Mouse (Mus musculus): ENCODE measurements around the gene Dclre1c.

The Dclre1c gene

DNA sequence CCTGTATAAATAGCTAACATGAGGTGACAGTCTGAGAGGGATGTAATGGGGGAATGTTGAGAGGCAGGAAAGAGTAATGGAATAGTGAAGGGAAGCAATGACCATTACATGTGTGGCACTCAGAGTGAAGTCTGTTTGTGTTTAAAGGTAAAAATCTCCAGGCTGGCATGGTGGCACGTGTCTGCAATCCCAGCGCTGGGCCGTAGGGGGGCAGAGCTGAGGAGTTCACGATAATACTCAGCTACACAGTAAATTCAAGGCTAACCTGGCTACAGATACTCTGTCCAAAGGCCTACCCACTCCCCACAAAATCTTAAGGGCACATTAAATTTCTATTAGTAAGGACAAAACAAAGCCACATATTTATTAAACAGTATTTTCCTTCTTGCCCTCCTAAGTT is 32.7 kb downstream of the Dclre1c start:
- in situ Hi-C loops (cut with MboI; ENCODE audit: low pct_unique_long_range_greater_than_20kb in 1 of 2, low sequenced_read_pairs in 2 of 2, unreplicated experiment in 1 of 2): no loop called here

DNA sequence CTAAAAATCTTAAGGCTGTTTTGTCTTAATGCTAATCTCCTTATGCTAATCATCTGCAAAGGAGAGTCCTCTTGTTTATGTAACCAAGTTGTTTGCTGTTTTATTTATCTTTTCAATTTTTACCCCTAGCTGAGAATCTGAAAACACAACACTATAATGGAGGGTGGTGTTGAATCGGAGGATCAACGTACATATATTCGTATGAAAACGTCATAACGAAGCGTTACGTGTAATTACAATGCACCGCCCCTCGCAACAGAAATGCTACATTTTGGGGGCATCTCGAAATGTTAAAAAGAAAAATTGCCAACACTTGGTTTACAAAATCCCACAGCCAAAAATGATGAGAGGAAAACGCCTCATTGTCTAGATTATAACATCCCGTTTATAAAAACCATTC is 50.0 kb downstream of the Dclre1c start:
- in situ Hi-C loops (cut with MboI; ENCODE audit: low pct_unique_long_range_greater_than_20kb in 1 of 2, low sequenced_read_pairs in 2 of 2, unreplicated experiment in 1 of 2): no loop called here

DNA sequence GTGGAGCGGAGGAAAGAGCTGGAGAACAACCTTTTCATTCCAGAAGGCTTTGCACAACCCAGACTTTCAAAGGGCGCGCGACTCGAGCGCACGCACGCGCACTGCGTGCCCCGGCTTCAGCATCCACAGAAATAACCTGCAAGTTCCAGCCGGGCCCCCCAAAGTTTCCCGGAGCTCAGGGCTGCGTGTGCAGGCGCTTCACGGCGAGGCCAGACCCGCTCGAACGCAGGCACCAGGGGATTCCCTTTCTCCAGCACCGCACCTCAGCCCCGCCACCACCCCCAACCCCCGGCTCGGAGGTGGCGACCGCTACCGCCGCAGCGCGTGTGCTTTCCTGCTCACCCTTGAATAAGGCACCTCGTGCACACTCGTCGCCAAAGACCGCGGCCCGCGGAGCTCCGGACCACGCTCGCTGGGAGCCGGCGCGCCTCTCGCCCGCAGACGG is 50.5 kb downstream of the Dclre1c start:
- in situ Hi-C loops (cut with MboI; ENCODE audit: low pct_unique_long_range_greater_than_20kb in 1 of 2, low sequenced_read_pairs in 2 of 2, unreplicated experiment in 1 of 2): no loop called here

DNA sequence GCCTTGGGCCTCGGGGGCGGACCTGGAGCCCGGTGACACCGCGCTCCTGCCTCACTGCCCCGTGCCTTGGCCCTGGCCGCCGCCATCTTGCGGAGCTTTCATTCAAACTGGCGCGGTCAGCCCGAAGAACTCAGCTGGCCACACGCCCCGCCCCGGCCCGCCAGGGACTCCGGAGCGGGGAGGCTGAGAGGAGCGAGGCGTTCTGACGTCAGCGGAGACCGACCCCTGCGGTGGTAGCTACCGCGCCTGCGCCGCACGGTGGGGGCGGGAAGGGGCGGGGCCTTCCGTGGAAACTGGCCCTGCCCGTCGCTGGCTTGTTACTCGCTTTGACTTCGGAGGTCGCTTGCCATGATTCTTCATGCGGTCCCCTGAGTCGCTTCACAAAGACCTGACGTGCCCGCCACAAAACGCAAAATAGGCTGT is 50.9 kb downstream of the Dclre1c start, which contains the start of gene Suv39h2:
TSS of gene Suv39h2 (minus strand) at position 171 of the 423 bp plus-strand sequence.
- in situ Hi-C loops (cut with MboI; ENCODE audit: low pct_unique_long_range_greater_than_20kb in 1 of 2, low sequenced_read_pairs in 2 of 2, unreplicated experiment in 1 of 2): no loop called here

DNA sequence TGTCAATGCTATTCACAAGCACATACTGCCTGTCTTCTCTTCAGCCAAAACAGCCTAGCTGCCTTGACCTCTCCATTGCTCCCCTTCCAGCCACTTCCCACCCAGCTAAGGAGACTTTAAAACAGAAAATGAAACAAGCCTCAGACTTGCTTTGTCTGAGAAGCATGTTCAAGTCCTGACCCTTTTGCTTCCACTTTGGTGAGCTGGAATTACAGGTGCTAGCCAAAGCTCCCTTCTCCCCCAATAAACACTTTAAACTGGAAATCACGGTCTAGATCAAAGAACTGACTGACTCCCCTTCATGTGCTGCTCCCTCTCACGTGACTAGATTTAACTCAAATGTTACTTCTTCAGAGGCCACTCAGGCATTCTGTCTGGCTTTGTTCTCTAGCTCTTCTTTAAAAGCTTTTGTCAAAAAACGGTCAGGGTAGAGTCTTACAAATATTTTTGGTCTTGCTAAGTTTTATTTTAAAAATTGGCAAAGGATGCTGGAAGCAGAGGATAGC is 51.9 kb downstream of the Dclre1c start:
- in situ Hi-C loops (cut with MboI; ENCODE audit: low pct_unique_long_range_greater_than_20kb in 1 of 2, low sequenced_read_pairs in 2 of 2, unreplicated experiment in 1 of 2): no loop called here

DNA sequence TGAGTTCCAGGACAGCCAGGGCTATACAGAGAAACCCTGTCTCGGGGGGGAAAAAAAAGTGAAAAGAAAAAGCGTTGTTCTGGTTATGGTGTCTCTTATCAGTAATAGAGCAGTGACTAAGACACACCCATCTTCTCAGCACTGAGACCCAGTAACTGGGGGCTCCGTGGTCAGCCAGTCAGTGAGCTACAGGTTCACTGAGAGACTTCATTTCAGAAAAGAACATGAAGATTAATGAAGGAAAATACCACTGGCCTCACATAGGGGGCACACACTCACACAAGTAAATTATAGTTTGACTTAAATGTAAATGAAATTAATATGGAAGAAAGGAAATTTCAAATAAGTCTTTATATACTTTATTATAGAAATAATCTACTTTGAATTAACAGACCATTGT is 56.3 kb downstream of the Dclre1c start:
- in situ Hi-C loops (cut with MboI; ENCODE audit: low pct_unique_long_range_greater_than_20kb in 1 of 2, low sequenced_read_pairs in 2 of 2, unreplicated experiment in 1 of 2): no loop called here

DNA sequence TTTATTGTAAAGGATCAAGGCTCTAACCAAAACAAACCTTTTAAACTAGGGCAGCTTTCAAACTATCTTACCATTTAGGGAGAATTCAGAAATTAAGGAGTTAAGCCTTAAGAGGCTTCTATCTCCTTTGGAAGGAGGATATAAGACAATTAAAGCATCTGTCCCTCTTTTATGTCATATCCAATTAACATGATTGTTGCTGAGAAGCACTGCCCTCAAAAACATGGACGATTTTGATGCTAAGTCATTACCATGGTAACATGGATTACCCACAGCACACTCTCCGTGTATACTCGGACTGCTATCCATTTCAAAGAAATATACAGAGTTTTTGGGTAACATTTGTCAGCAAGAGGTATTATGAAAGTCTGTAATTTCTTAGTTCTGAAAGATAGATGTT is 65.9 kb downstream of the Dclre1c start:
- in situ Hi-C loops (cut with MboI; ENCODE audit: low pct_unique_long_range_greater_than_20kb in 1 of 2, low sequenced_read_pairs in 2 of 2, unreplicated experiment in 1 of 2): no loop called here

DNA sequence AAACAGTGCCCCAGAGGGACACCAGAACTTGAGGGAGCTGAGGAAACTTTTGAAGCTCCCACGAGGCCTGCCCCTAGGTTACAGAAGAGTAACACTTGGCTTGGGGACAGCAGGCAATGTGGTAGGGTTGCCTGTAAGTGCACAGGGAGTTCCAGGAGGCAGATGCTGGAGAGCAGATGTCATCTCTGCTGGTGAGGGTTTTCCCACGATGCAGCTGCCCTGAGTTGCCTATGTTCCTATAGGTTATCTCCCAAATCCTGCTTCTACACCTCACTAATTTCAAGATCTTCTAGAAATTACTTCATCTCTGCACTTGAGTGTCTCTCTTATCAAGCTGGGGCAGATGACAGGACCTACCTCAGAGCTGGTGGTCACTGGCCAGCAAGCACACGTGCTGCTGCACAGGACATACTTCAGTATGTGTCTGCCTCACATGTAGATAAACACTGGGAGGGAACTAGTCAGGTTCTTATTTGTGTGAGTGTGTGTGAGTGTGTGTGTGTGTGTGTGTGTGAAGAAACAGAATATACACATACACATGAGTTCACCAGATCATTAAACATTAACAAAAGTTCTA is 70.0 kb downstream of the Dclre1c start:
- in situ Hi-C loops (cut with MboI; ENCODE audit: low pct_unique_long_range_greater_than_20kb in 1 of 2, low sequenced_read_pairs in 2 of 2, unreplicated experiment in 1 of 2): no loop called here

DNA sequence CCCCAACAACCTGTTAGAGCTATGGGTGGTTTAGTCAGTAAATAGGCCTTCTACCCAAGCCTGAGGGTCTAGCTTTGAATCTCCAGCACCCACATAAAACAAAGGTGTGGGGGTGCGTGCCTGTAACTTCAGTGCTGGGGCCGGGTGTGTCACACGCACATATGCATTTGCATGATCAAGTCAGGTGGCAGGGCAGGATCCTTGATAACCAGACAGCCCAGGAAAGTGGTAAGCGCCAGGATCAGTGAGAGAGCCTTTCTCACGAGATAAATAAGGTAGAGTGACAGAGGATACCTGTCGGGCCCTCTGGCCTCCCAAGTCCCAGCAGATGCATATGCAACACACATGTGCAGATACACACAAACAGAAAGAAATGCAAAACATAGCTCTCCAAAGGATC is 75.6 kb downstream of the Dclre1c start:
- in situ Hi-C loops (cut with MboI; ENCODE audit: low pct_unique_long_range_greater_than_20kb in 1 of 2, low sequenced_read_pairs in 2 of 2, unreplicated experiment in 1 of 2): no loop called here

DNA sequence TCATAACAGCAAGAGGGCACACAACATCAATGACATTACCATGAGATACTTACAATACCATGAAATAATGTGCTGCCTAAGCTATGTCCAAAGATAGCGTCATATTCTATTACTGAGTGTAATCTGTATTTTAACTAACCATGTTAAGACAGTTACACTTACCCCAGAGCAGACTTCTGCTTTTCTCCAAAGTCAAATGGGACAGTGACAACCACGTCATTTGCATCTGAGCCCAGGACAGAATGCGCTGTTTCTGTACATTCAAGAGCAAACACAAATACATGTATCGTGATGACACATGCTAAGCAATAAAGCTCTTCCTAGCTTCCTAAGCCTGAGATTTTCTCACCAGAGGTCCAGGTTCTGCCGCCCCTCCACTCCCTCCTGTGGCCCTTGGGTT is 77.0 kb downstream of the Dclre1c start:
- in situ Hi-C loops (cut with MboI; ENCODE audit: low pct_unique_long_range_greater_than_20kb in 1 of 2, low sequenced_read_pairs in 2 of 2, unreplicated experiment in 1 of 2): no loop called here

DNA sequence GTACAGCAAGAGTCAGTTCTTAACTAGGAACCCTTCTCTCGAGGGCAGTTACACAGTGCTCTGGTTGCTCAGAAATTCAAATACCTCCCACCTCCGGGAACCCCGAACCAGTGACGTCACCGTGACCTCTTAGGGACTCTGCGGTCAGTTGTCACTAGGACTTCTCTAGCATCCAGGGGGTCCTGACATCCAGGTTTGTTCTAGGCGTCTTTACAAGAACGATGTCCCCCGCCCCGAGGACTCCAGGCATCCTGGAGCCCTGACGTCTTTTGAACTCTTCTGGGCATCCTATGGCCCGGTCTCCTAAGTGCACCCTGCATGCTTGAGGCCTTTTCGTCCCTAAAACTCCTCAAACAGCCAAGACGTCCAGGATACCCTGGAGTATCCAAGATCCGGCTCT is 88.1 kb downstream of the Dclre1c start:
- in situ Hi-C loops (cut with MboI; ENCODE audit: low pct_unique_long_range_greater_than_20kb in 1 of 2, low sequenced_read_pairs in 2 of 2, unreplicated experiment in 1 of 2): no loop called here

DNA sequence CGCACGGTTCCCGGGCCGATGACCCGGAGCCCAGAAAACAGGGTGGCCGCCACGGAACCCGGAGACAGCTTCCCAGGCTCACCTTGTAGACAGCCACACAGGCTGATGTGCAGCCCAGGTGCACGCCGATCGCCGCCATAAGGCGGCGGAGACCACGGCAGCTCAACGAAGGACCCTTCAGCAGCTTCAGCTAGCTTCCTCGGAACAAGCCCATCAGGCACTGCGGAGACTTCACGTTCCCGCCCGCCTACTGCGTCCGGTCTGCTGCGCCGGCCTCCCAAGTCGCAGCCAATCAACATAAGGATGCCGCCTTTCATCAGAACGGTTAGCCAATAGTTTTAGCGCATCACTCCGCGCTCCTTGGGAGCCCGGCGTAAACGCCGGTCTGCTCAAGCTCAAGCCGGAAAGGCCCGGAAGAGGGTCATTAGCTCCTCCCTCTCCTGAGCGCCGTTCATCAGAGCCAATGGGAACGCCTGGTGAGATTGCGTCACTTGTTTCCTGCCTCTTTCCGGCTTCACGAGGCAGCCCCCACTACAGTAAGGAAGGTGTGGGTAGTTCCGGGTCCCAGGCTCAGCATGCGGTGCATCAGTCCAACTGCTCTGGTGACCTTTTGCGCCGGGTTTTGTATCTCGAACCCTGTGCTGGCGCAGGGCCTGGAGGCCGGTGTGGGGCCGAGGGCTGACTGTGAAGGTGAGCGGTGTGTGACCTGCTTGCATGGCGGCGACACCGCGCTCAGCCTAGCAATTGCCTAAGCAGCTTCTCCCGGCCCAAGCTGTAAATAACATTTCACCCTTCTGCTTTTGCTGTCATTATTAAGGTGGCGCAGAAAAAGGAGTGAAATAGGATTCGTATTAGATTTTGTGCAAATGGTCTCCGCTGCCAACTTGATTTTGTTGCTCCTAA is 88.9 kb downstream of the Dclre1c start, which contains the start of the genes Gm45902, Hspa14 and Cdnf:
TSS of gene Gm45902 (minus strand) at position 239 of the 903 bp plus-strand sequence.
TSS of gene Hspa14 (minus strand) at position 263 of the 903 bp plus-strand sequence.
TSS of gene Cdnf (plus strand) at position 479 of the 903 bp plus-strand sequence.
- in situ Hi-C loops (cut with MboI; ENCODE audit: low pct_unique_long_range_greater_than_20kb in 1 of 2, low sequenced_read_pairs in 2 of 2, unreplicated experiment in 1 of 2): no loop called here

Data from mouse embryonic stem cell (cell line).